Mouse (Mus musculus) limb, embryonic 13.5 days (tissue): ENCODE results near the gene Nup93. TPM values are rescaled to one million over a fixed set of nuclear protein-coding genes. Genes with fewer than 3 reads are reported as not detected.

Experiments used
- ATAC-seq: fragments of 200-750 bp; cut with Nextera tagmentation; 2 replicates; pipeline ENCODE4 v1.8.0; 2017; ENCODE audit warnings: low read depth, moderate number of reproducible peaks, moderate TSS enrichment; ENCODE audit not compliant: low FRiP score
- H3K27ac ChIP-seq: fragments of 300-500 bp; sonication (generic); 2 replicates; pipeline ENCODE4 v1.5.1; 2015; ENCODE audit warnings: inconsistent platforms, mild to moderate bottlenecking, moderate library complexity
- H3K27me3 ChIP-seq: fragments of 300-500 bp; sonication (generic); 2 replicates; pipeline ENCODE4 v1.6.1; 2015; ENCODE audit warnings: mild to moderate bottlenecking, inconsistent platforms
- H3K36me3 ChIP-seq: fragments of 300-500 bp; sonication (generic); 2 replicates; pipeline ENCODE4 v1.6.1; 2015; ENCODE audit warnings: inconsistent platforms, mild to moderate bottlenecking, moderate library complexity
- H3K4me1 ChIP-seq: fragments of 300-500 bp; sonication (generic); 2 replicates; pipeline ENCODE4 v1.6.1; 2015; ENCODE audit warnings: inconsistent platforms
- H3K4me2 ChIP-seq: fragments of 300-500 bp; sonication (generic); replicated peaks from 2 replicates; pipeline ENCODE4 v1.6.1; 2015; ENCODE audit warnings: inconsistent platforms, mild to moderate bottlenecking, moderate library complexity
- H3K4me3 ChIP-seq: fragments of 300-500 bp; sonication (generic); 2 replicates; pipeline ENCODE4 v1.5.1; 2015; ENCODE audit warnings: moderate library complexity, mild to moderate bottlenecking, inconsistent platforms
- H3K9ac ChIP-seq: fragments of 300-500 bp; sonication (generic); 2 replicates; pipeline ENCODE4 v1.6.1; 2015; ENCODE audit warnings: mild to moderate bottlenecking, inconsistent platforms
- H3K9me3 ChIP-seq: fragments of 300-500 bp; sonication (generic); 2 replicates; pipeline ENCODE4 v1.6.1; 2016; ENCODE audit warnings: inconsistent platforms
- WGBS: fragments of 180-500 bp; shearing (Covaris S2); methylation state at CpG from one replicate; pipeline ENCODE4 v1.1.7; 2015; 5-methylcytosine and 5-hydroxymethylcytosine counted together
- polyA plus RNA-seq: library from polyadenylated mRNA; unstranded; fragments of >200 nt; fragmentation: Nextera tagmentation; extraction: Ambion mirVana; gene quantifications from 2 replicates; pipeline ENCODE4 v1.2.1, GENCODE M21; 2015

Gene Nup93
- polyA plus RNA-seq, 1 experiment from 2014 or later: 99.2 TPM

DNA sequence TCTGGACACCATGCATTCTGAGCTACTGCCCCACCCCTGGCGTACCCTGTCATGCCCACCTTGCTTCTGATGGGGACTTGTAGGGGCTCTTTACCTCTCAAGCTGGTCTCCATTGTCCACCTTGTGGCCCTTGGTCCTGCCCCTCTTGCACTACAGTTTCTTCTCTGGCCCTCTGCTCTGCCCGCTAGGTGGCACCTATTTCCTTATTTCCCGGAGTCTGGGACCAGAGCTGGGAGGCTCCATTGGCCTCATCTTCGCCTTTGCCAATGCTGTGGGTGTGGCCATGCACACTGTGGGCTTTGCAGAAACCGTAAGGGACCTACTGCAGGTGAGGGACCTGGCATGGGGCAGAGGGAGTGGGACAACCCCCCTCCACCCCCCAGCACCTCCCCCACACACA, 119.0 kb downstream of the Nup93 start:
- Histone ChIP-seq H3K9ac (no peak overlapping the region), H3K4me2 (no peak overlapping the region), H3K4me1 (no peaks in the 10 kb centered on the region), H3K27me3 (0 out of 2 replicates have a peak, but pooled peaks cover 3% of the 10 kb centered on the region), H3K4me3 (no peak overlapping the region), H3K9me3 (no peaks in the 10 kb centered on the region), H3K27ac (no peak overlapping the region), H3K36me3 (no peaks in the 10 kb centered on the region)
- ATAC-seq: no peak
- whole genome bisulfite sequencing: 44% methylated on average over 5 of the region's 5 CpGs

DNA sequence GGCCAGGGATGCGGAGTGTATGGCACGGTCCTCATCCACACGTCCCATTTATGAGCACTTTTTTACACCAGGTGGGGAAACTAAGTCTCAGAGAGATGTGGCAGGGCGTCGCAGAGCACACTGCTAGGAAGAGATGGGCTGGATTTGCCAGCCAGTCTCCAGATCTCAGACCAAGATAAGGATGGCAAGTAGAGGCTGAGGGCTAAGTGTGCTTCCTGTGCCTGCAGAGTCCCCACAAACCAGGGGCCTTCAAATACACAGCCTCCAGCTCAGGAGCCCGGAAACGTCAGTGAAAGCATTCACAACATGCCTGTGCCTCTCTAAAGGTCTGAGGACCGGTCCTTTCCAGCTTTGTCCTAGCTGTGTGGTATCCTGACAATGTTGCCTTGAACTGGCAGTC, 123.2 kb downstream of the Nup93 start:
- H3K27me3 ChIP-seq: no peaks in the 10 kb centered on the region; the same call in 1 of the 2 replicates
- H3K4me1 ChIP-seq: no peaks in the 10 kb centered on the region
- WGBS: 84% methylated on average over 8 of the region's 8 CpGs
- H3K4me2 ChIP-seq: no peak overlapping the region
- H3K9me3 ChIP-seq: no peaks in the 10 kb centered on the region
- H3K36me3 ChIP-seq: no peaks in the 10 kb centered on the region
- no peak overlapping the region for H3K27ac ChIP-seq
- H3K4me3 ChIP-seq: no peak overlapping the region
- no peak overlapping the region for H3K9ac ChIP-seq
- ATAC-seq: no peak

DNA sequence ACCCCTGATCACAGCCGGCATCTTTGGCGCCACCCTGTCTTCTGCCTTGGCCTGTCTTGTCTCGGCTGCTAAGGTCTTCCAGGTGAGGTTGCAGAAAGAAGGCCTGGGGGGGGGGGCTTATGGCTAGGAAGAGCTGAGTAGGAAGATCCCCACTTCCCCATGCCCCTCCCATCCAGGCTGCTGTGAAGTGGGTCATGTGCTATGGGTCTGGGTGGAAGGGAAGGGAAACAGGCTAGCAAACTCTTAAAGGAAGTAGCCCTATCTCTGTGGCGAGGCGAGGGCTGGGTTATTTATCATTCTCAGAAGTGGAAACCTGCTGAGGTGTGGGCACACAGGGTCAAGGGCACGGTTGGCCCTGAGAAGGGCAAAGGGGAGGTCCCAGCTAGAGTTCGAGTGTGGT, 126.4 kb downstream of the Nup93 start:
- Histone ChIP-seq H3K4me3 (no peak overlapping the region), H3K4me2 (no peak overlapping the region)
- 85% methylated on average over 7 of the region's 7 CpGs for WGBS

DNA sequence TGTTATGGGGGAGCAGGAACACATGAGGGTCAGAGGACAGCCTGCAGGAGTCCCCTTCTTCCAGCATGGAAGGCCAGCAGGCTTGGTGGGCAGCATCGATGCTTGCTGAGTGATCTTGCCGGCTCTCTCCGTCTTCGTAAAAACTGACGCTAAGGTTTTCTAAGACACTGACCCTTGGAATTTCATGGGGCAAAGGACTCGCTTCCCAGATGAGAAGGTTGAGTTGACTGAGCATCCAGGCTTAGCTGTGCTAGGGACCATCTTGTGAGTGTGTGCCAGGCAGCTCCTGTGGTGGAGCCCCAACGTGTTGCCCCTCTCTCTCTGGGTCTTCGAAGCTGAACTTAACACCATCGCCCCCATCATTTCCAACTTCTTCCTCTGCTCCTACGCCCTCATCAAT, 128.3 kb downstream of the Nup93 start:
- Histone ChIP-seq H3K4me3 (no peak overlapping the region), H3K4me1 (no peaks in the 10 kb centered on the region), H3K36me3 (no peaks in the 10 kb centered on the region), H3K27ac (no peak overlapping the region), H3K4me2 (no peak overlapping the region), H3K9me3 (no peaks in the 10 kb centered on the region), H3K27me3 (no peaks in the 10 kb centered on the region; the same call in 1 of the 2 replicates), H3K9ac (no peak overlapping the region)
- ATAC-seq: no peak
- 89% methylated on average over 10 of the region's 10 CpGs for WGBS

More for the DNA sequence above, 126.4 kb downstream of the Nup93 start:
- H3K36me3 ChIP-seq: no peaks in the 10 kb centered on the region
- ATAC-seq: no peak
- no peaks in the 10 kb centered on the region; the same call in 1 of the 2 replicates for H3K27me3 ChIP-seq
- H3K4me1 ChIP-seq: no peaks in the 10 kb centered on the region
- no peak overlapping the region for H3K9ac ChIP-seq
- H3K27ac ChIP-seq: no peak overlapping the region
- H3K9me3 ChIP-seq: no peaks in the 10 kb centered on the region

DNA sequence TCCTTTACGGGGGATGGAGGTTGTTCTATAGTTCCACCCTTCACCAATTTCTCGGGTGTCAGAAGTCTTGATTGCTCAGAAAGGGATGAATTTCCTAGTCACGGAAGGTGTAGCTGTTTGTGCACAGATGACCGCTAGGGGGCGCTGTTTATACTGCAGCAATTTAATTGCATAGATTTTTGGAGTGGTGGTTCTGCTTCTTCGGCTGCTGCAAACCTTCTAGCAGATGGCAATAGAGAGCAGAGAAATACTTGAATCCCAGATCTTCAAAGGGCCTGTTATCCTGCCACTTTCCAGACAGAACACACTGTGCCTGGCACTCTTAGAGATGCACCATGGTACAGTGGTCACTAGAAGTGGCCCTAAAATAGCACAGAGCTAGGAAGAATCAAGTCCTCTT, 128.9 kb downstream of the Nup93 start:
- H3K27ac ChIP-seq: no peak overlapping the region
- no peak overlapping the region for H3K9ac ChIP-seq
- no peaks in the 10 kb centered on the region for H3K9me3 ChIP-seq
- no peak overlapping the region for H3K4me2 ChIP-seq
- no peak for ATAC-seq
- H3K4me1 ChIP-seq: no peaks in the 10 kb centered on the region
- no peaks in the 10 kb centered on the region; the same call in 1 of the 2 replicates for H3K27me3 ChIP-seq
- H3K36me3 ChIP-seq: no peaks in the 10 kb centered on the region
- WGBS: 15% methylated on average over 6 of the region's 6 CpGs
- H3K4me3 ChIP-seq: no peak overlapping the region

DNA sequence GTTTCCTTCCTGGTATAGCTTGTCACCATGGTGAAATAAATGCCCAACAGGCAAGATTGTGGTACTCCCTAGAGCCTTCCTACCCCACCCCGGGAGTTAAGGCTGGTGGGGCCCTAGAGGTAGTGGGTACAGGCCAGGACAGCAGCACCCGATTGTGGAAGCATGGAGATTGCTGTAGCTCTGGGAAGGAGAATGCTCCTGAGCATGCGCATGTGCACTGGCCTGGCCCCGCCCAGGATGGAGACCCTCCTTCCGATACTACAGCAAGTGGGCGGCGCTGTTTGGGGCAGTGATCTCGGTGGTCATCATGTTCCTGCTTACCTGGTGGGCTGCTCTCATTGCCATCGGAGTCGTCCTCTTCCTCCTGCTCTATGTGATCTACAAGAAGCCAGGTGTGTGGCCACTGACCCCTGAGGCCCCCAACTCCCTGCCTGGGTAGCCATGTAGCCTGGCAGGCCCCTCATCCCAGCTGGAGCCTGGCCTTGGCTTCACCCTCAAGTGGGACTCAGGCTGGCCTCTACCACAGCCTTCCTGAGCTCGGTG, 129.5 kb downstream of the Nup93 start:
- Histone ChIP-seq H3K9ac (no peak overlapping the region), H3K9me3 (no peaks in the 10 kb centered on the region), H3K4me2 (no peak overlapping the region), H3K27me3 (no peaks in the 10 kb centered on the region; the same call in 1 of the 2 replicates), H3K4me3 (no peak overlapping the region), H3K36me3 (no peaks in the 10 kb centered on the region), H3K4me1 (no peaks in the 10 kb centered on the region), H3K27ac (no peak overlapping the region)
- WGBS: 87% methylated on average over 11 of the region's 11 CpGs
- ATAC-seq: no peak

DNA sequence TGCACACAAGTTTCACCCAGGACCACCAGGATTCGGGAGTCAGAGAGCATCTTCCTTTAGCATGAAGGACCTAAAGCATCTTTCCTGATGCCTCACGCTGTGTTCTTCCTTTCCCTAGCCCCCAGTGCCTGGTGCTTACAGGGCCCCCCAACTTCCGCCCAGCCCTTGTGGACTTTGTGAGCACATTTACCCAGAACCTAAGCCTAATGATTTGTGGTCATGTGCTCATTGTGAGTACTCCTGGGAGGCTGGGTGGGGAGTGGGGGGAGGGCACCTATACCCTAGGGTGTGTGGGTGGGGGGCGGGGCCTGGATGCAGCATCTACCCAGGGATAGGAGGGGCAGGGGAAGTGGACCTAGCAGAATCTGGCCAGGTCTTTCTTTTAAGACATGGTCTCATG, 131.3 kb downstream of the Nup93 start:
- no peaks in the 10 kb centered on the region for H3K36me3 ChIP-seq
- no peak overlapping the region for H3K9ac ChIP-seq
- H3K9me3 ChIP-seq: no peaks in the 10 kb centered on the region
- ATAC-seq: no peak
- 85% methylated on average over 4 of the region's 4 CpGs for WGBS
- H3K27me3 ChIP-seq: no peaks in the 10 kb centered on the region; the same call in 1 of the 2 replicates
- no peak overlapping the region for H3K4me2 ChIP-seq
- no peak overlapping the region for H3K27ac ChIP-seq
- H3K4me1 ChIP-seq: no peaks in the 10 kb centered on the region
- no peak overlapping the region for H3K4me3 ChIP-seq

DNA sequence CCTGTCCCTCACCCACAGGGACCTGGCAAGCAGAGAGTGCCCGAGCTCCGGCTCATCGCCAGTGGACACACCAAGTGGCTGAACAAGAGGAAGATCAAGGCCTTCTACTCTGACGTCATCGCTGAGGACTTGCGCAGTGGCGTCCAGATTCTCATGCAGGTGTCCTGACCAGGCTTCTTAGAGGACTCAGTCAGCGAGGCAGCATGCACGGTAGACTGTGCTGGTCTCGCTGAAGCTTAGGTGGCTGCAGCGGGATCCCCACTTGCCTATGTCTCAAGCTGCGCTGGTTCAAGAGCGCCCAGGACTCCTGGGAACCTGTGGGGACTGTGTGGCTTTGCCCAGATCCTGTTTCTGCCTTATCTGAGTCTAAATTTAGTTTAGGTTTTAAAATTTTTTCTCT, 131.9 kb downstream of the Nup93 start:
- H3K27me3 ChIP-seq: no peaks in the 10 kb centered on the region; the same call in 1 of the 2 replicates
- no peak for ATAC-seq
- no peaks in the 10 kb centered on the region for H3K4me1 ChIP-seq
- H3K36me3 ChIP-seq: no peaks in the 10 kb centered on the region
- H3K27ac ChIP-seq: no peak overlapping the region
- WGBS: 90% methylated on average over 13 of the region's 13 CpGs
- H3K4me3 ChIP-seq: no peak overlapping the region
- no peaks in the 10 kb centered on the region for H3K9me3 ChIP-seq
- H3K9ac ChIP-seq: no peak overlapping the region
- H3K4me2 ChIP-seq: no peak overlapping the region

DNA sequence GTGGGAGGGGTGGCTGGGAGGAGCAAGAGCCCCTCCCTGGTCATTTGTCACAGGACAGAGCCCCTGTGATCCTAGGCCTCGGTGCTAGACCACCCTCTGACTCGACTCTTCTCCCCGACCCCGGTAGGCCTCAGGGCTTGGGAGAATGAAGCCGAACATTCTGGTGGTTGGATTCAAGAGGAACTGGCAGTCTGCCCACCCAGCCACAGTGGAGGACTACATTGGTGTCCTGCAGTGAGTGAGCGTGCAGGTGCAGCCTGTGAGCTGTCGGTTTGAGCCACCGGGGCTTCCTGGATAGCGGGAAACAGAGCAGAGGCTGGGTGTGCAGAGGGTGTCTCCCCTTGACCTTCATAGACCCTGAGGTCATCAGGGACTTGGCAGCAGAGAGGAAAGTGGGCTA, 134.1 kb downstream of the Nup93 start:
- Histone ChIP-seq H3K9ac (no peak overlapping the region), H3K27me3 (no peaks in the 10 kb centered on the region), H3K4me2 (no peak overlapping the region), H3K9me3 (no peaks in the 10 kb centered on the region), H3K4me1 (no peaks in the 10 kb centered on the region), H3K36me3 (no peaks in the 10 kb centered on the region), H3K27ac (no peak overlapping the region), H3K4me3 (no peak overlapping the region)
- 67% methylated on average over 9 of the region's 9 CpGs for WGBS
- ATAC-seq: no peak

DNA sequence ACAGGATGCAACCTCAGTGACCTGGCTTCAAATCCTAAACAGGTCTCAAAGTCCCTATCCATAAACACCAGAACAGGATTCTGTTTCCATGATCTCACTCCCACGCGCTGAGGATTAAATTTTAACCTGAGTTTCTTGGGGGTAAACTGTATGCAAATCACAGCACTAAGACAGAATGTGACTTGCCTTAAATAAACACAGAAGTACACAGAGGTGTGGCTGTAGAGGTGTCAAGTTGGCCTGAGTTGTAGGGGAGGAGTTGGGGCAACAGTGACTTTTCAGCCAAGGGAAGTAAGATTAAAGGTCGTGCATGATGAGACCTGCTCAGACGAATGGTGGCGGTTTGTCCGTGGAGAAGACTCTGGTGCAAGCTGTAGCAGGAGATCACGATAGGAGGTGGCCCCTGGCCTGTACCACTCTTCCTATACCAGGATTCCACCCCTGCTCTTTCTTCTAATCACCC, 139.7 kb downstream of the Nup93 start:
- H3K27me3 ChIP-seq: no peaks in the 10 kb centered on the region
- H3K27ac ChIP-seq: no peak overlapping the region
- 78% methylated on average over 7 of the region's 7 CpGs for WGBS
- no peak overlapping the region for H3K4me3 ChIP-seq
- no peaks in the 10 kb centered on the region for H3K4me1 ChIP-seq
- H3K4me2 ChIP-seq: no peak overlapping the region
- no peaks in the 10 kb centered on the region for H3K9me3 ChIP-seq
- no peak overlapping the region for H3K9ac ChIP-seq
- no peak for ATAC-seq
- H3K36me3 ChIP-seq: no peaks in the 10 kb centered on the region

DNA sequence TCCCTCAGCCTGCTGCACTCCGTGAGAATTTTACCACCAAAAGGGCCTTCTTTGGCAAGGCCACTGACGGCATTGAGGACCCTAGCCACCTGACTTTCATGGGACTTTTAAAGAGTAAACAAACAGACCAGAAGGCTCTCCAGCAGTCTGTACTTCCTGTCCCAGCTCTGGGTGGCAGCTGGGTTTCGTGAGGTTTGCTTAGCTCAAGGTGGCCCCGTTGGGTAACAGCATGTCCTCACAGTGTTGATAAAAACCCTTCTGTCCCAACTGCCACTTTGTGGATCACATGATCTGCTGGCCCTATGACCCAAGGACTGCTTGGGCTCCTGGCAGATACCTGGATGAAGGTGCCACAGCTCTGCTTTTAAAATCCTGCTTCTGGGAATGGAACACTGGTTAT, 140.2 kb downstream of the Nup93 start:
- H3K4me3 ChIP-seq: no peak overlapping the region
- 59% methylated on average over 4 of the region's 4 CpGs for WGBS

DNA sequence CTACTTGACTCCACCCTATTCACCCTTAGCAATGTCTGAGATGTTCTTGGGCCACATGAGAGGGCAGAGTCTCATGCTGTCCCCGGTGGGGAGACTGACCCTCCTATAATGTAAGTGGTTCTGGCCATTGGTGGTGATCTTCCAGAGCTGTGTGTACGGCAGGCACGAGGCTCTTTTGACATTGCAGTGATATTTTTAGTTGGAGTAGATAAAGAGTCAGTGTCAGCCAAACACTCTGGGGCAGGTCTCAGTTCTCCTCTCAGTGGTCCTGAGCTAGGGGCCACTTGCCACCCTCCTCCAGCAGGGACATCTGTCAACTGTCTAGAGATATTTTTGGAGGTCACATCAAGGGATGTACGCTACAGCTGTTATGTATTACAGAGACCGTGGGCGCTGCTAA, 142.9 kb downstream of the Nup93 start:
- 80% methylated on average over 6 of the region's 6 CpGs for whole genome bisulfite sequencing

More for the DNA sequence above, 140.2 kb downstream of the Nup93 start:
- no peak overlapping the region for H3K27ac ChIP-seq
- no peak overlapping the region for H3K9ac ChIP-seq
- H3K9me3 ChIP-seq: no peaks in the 10 kb centered on the region
- H3K4me2 ChIP-seq: no peak overlapping the region
- H3K4me1 ChIP-seq: no peaks in the 10 kb centered on the region
- H3K36me3 ChIP-seq: no peaks in the 10 kb centered on the region
- ATAC-seq: no peak
- no peaks in the 10 kb centered on the region for H3K27me3 ChIP-seq

DNA sequence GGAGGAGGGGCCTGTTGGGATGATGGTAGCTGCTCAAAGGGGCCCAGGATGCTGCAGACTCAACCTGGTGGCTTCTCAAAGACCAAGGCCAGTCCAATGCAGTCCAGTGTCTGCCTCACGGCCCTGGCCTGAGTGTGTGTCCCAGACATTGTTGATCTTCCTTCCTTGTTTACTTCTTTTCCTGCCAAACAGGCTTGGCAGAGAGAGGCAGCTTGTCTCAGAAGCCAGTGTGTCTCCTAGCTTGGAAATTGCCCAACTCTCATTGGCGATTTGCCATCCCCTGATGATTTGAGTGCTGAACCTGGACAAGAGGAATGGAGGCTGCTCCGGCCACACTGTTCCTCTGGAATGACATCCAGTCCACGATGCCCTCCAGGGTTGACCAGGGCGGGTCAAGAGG, 144.2 kb downstream of the Nup93 start:
- 0 out of 2 replicates have a peak, but pooled peaks cover 3% of the 10 kb centered on the region for H3K4me1 ChIP-seq
- WGBS: 76% methylated on average over 5 of the region's 5 CpGs
- no peak overlapping the region for H3K4me2 ChIP-seq
- no peak for ATAC-seq
- H3K9ac ChIP-seq: no peak overlapping the region
- no peak overlapping the region for H3K4me3 ChIP-seq
- no peak overlapping the region for H3K27ac ChIP-seq
- H3K27me3 ChIP-seq: no peaks in the 10 kb centered on the region
- no peaks in the 10 kb centered on the region for H3K36me3 ChIP-seq
- H3K9me3 ChIP-seq: no peaks in the 10 kb centered on the region

More for the DNA sequence above, 142.9 kb downstream of the Nup93 start:
- no peak for ATAC-seq
- Histone ChIP-seq H3K4me3 (no peak overlapping the region), H3K4me2 (no peak overlapping the region), H3K9ac (no peak overlapping the region), H3K27me3 (no peaks in the 10 kb centered on the region), H3K4me1 (no peaks in the 10 kb centered on the region), H3K27ac (no peak overlapping the region), H3K36me3 (no peaks in the 10 kb centered on the region), H3K9me3 (no peaks in the 10 kb centered on the region)
